Mouse (Mus musculus): ENCODE data around the gene Nelfe. TPM values are rescaled to one million over a fixed set of nuclear protein-coding genes. Genes with fewer than 3 reads are reported as not detected.

Gene Nelfe
- polyA plus RNA-seq, 1 experiment from 2014 or later: 87.8 TPM

Small RNAs within 50 kb of the gene (microRNA-seq; reads per million reads assigned to microRNA genes)
- gene Mir6970: not detected
- 1.2 reads per million for gene Mir6971
- gene Mir6972: not detected

Other genes starting within 250 kb of the Nelfe start
- gene Rnf5, start 246.7 kb upstream of the Nelfe start, polyA plus RNA-seq (2015; fragmentation: Nextera tagmentation; extraction: Ambion mirVana): 130 and 142 TPM in 2 replicates
- 49.3 and 50.8 TPM in 2 replicates for gene Agpat1, start 246.1 kb upstream of the Nelfe start, polyA plus RNA-seq (2015; fragmentation: Nextera tagmentation; extraction: Ambion mirVana)
- gene Egfl8, start 234.4 kb upstream of the Nelfe start, polyA plus RNA-seq (2015; fragmentation: Nextera tagmentation; extraction: Ambion mirVana): 3.7 and 3.8 TPM in 2 replicates
- gene Ppt2, start 221.9 kb upstream of the Nelfe start, polyA plus RNA-seq (2015; fragmentation: Nextera tagmentation; extraction: Ambion mirVana): 23.7 and 26.2 TPM in 2 replicates
- 0.35 and 0.63 TPM in 2 replicates for gene Prrt1, start 220.9 kb upstream of the Nelfe start, polyA plus RNA-seq (2015; fragmentation: Nextera tagmentation; extraction: Ambion mirVana)
- 14.0 and 14.5 TPM in 2 replicates for gene Fkbpl, start 205.6 kb upstream of the Nelfe start, polyA plus RNA-seq (2015; fragmentation: Nextera tagmentation; extraction: Ambion mirVana)
- 72.0 and 76.7 TPM in 2 replicates for gene Atf6b, start 203.2 kb upstream of the Nelfe start, polyA plus RNA-seq (2015; fragmentation: Nextera tagmentation; extraction: Ambion mirVana)
- gene Tnxb, start 179.9 kb upstream of the Nelfe start, polyA plus RNA-seq (2015; fragmentation: Nextera tagmentation; extraction: Ambion mirVana): 0.97 and 1.4 TPM in 2 replicates
- gene C4b, start 106.5 kb upstream of the Nelfe start, polyA plus RNA-seq (2015; fragmentation: Nextera tagmentation; extraction: Ambion mirVana): 0.44 and 0.65 TPM in 2 replicates
- gene Cyp21a1, start 45.8 kb upstream of the Nelfe start, polyA plus RNA-seq (2015; fragmentation: Nextera tagmentation; extraction: Ambion mirVana): 1.1 and 1.7 TPM in 2 replicates
- 25.7 and 26.5 TPM in 2 replicates for gene Stk19, start 13.4 kb upstream of the Nelfe start, polyA plus RNA-seq (2015; fragmentation: Nextera tagmentation; extraction: Ambion mirVana)
- 52.9 and 53.1 TPM in 2 replicates for gene Dxo, start 13.4 kb upstream of the Nelfe start, polyA plus RNA-seq (2015; fragmentation: Nextera tagmentation; extraction: Ambion mirVana)
- gene Skiv2l, start 181 bp upstream of the Nelfe start, polyA plus RNA-seq (2015; fragmentation: Nextera tagmentation; extraction: Ambion mirVana): 39.5 and 48.8 TPM in 2 replicates
- 20.8 and 30.4 TPM in 2 replicates for gene Cfb, start 12.1 kb downstream of the Nelfe start, polyA plus RNA-seq (2015; fragmentation: Nextera tagmentation; extraction: Ambion mirVana)
- gene Zbtb12, start 29.1 kb downstream of the Nelfe start, polyA plus RNA-seq (2015; fragmentation: Nextera tagmentation; extraction: Ambion mirVana): 2.7 and 3.0 TPM in 2 replicates
- gene Gm20547, start 31.7 kb downstream of the Nelfe start, polyA plus RNA-seq (2015; fragmentation: Nextera tagmentation; extraction: Ambion mirVana): not detected in 2 replicates
- gene C2, start 47.9 kb downstream of the Nelfe start, polyA plus RNA-seq (2015; fragmentation: Nextera tagmentation; extraction: Ambion mirVana): 4.4 and 6.2 TPM in 2 replicates
- gene Ehmt2, start 48.1 kb downstream of the Nelfe start, polyA plus RNA-seq (2015; fragmentation: Nextera tagmentation; extraction: Ambion mirVana): 70.0 and 74.5 TPM in 2 replicates
- gene Slc44a4, start 64.1 kb downstream of the Nelfe start, polyA plus RNA-seq (2015; fragmentation: Nextera tagmentation; extraction: Ambion mirVana): 15.2 and 17.9 TPM in 2 replicates
- gene Neu1, start 80.9 kb downstream of the Nelfe start, polyA plus RNA-seq (2015; fragmentation: Nextera tagmentation; extraction: Ambion mirVana): 36.9 and 44.5 TPM in 2 replicates
- 0.34 and 0.90 TPM in 2 replicates for gene Hspa1b, start 108.8 kb downstream of the Nelfe start, polyA plus RNA-seq (2015; fragmentation: Nextera tagmentation; extraction: Ambion mirVana)
- gene Gm20481, start 119.5 kb downstream of the Nelfe start, polyA plus RNA-seq (2015; fragmentation: Nextera tagmentation; extraction: Ambion mirVana): not detected in 2 replicates
- gene Hspa1a, start 121.8 kb downstream of the Nelfe start, polyA plus RNA-seq (2015; fragmentation: Nextera tagmentation; extraction: Ambion mirVana): 9.9 and 12.1 TPM in 2 replicates
- 0.49 and 0.89 TPM in 2 replicates for gene Hspa1l, start 122.3 kb downstream of the Nelfe start, polyA plus RNA-seq (2015; fragmentation: Nextera tagmentation; extraction: Ambion mirVana)
- gene Lsm2, start 131.5 kb downstream of the Nelfe start, polyA plus RNA-seq (2015; fragmentation: Nextera tagmentation; extraction: Ambion mirVana): 175 and 182 TPM in 2 replicates
- 119 and 124 TPM in 2 replicates for gene Vars, start 150.6 kb downstream of the Nelfe start, polyA plus RNA-seq (2015; fragmentation: Nextera tagmentation; extraction: Ambion mirVana)
- 0.31 TPM in 2 replicates for gene Vwa7, start 166.2 kb downstream of the Nelfe start, polyA plus RNA-seq (2015; fragmentation: Nextera tagmentation; extraction: Ambion mirVana)
- gene Sapcd1, start 177.6 kb downstream of the Nelfe start, polyA plus RNA-seq (2015; fragmentation: Nextera tagmentation; extraction: Ambion mirVana): 13.2 and 14.8 TPM in 2 replicates
- 3.8 and 4.8 TPM in 2 replicates for gene Msh5, start 196.4 kb downstream of the Nelfe start, polyA plus RNA-seq (2015; fragmentation: Nextera tagmentation; extraction: Ambion mirVana)
- gene Clic1, start 199.6 kb downstream of the Nelfe start, polyA plus RNA-seq (2015; fragmentation: Nextera tagmentation; extraction: Ambion mirVana): 361 and 363 TPM in 2 replicates
- 210 and 216 TPM in 2 replicates for gene Ddah2, start 208.6 kb downstream of the Nelfe start, polyA plus RNA-seq (2015; fragmentation: Nextera tagmentation; extraction: Ambion mirVana)
- gene Ly6g6c, start 215.0 kb downstream of the Nelfe start, polyA plus RNA-seq (2015; fragmentation: Nextera tagmentation; extraction: Ambion mirVana): 6.2 and 17.2 TPM in 2 replicates
- 0.44 and 0.73 TPM in 2 replicates for gene Mpig6b, start 215.8 kb downstream of the Nelfe start, polyA plus RNA-seq (2015; fragmentation: Nextera tagmentation; extraction: Ambion mirVana)
- 9.4 and 16.8 TPM in 2 replicates for gene Ly6g6e, start 226.5 kb downstream of the Nelfe start, polyA plus RNA-seq (2015; fragmentation: Nextera tagmentation; extraction: Ambion mirVana)
- 3.6 and 4.4 TPM in 2 replicates for gene Ly6g6d, start 227.7 kb downstream of the Nelfe start, polyA plus RNA-seq (2015; fragmentation: Nextera tagmentation; extraction: Ambion mirVana)
- gene Ly6g6f, start 235.2 kb downstream of the Nelfe start, polyA plus RNA-seq (2015; fragmentation: Nextera tagmentation; extraction: Ambion mirVana): 0.15 and 0.41 TPM in 2 replicates
- 92.0 and 97.8 TPM in 2 replicates for gene Abhd16a, start 238.9 kb downstream of the Nelfe start, polyA plus RNA-seq (2015; fragmentation: Nextera tagmentation; extraction: Ambion mirVana)

Data from stomach, embryonic 15.5 days (tissue).